Mouse (Mus musculus): ENCODE data around the gene Gm40460. TPM values are rescaled to one million over a fixed set of nuclear protein-coding genes. Genes with fewer than 3 reads are reported as not detected.
"Not testable (repeated sequence)": the region's sequence is repeated elsewhere in the genome, so short reads cannot be mapped to it uniquely, and the experiment has no call there.

Gm40460 gene
- polyA plus RNA-seq, 1 experiment from 2014 or later = not detected

DNA sequence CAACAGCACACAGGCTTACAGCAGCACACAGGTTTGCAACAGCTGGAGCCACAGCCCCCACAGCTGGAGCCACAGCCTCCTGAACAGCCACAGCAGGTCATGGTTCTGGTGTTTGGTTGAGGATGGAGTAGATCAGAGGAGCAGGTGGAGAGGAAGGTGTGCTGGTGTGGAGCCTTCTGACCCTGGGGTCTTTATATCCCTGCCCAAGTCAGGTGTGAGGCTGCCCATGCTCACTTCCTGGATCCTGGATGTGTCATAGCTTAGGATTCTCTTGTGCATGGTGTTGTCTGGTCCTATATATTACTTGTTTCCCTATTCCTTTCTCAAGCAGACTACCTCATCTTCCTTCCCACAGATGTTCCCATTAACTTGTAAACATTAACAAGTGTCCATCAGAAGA lies 33.4 kb upstream of the Gm40460 start, which contains the start of gene Gm4559:
Gm4559 (minus strand) TSS at position 101 of the 400 bp plus-strand sequence.
- H3K4me2 ChIP-seq (replicated peaks; ENCODE audit: low read depth, low read length); H3K9me3 ChIP-seq (ENCODE audit: control insufficient read depth, low read length); H3K27me3 ChIP-seq (ENCODE audit: control insufficient read depth, insufficient read depth, low read length); ATAC-seq (ENCODE audit: low FRiP score, low TSS enrichment); H3K4me3 ChIP-seq (ENCODE audit: low read length); H3K36me3 ChIP-seq (ENCODE audit: control insufficient read depth, insufficient read depth, low read length); H3K27ac ChIP-seq (ENCODE audit: low read depth, low read length); H3K9ac ChIP-seq (ENCODE audit: low read depth, low read length); H3K4me1 ChIP-seq (ENCODE audit: control insufficient read depth, insufficient read depth, low read length): not testable (repeated sequence)

DNA sequence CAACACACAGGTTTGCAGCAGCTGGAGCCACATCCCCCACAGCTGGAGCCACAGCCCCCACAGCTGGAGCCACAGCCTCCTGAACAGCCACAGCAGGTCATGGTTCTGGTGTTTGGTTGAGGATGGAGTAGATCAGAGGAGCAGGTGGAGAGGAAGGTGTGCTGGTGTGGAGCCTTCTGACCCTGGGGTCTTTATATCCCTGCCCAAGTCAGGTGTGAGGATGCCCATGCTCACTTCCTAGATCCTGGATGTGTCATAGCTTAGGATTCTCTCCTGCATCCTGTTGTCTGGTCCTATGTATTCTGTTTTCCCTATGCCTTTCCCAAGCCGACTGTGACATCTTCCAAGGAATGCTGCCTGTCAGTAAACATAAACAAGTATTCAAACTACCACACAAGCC lies 17.4 kb upstream of the Gm40460 start, which contains the start of gene Gm2431:
Gm2431 (minus strand) TSS at position 101 of the 400 bp plus-strand sequence.
- ATAC-seq (ENCODE audit: low FRiP score, low TSS enrichment); H3K27ac ChIP-seq (ENCODE audit: low read depth, low read length); H3K9ac ChIP-seq (ENCODE audit: low read depth, low read length); H3K36me3 ChIP-seq (ENCODE audit: control insufficient read depth, insufficient read depth, low read length); H3K9me3 ChIP-seq (ENCODE audit: control insufficient read depth, low read length); H3K4me1 ChIP-seq (ENCODE audit: control insufficient read depth, insufficient read depth, low read length); H3K4me2 ChIP-seq (replicated peaks; ENCODE audit: low read depth, low read length); H3K4me3 ChIP-seq (ENCODE audit: low read length); H3K27me3 ChIP-seq (ENCODE audit: control insufficient read depth, insufficient read depth, low read length): not testable (repeated sequence)
- 70% methylated on average over 1 of the region's 1 CpGs for WGBS

DNA sequence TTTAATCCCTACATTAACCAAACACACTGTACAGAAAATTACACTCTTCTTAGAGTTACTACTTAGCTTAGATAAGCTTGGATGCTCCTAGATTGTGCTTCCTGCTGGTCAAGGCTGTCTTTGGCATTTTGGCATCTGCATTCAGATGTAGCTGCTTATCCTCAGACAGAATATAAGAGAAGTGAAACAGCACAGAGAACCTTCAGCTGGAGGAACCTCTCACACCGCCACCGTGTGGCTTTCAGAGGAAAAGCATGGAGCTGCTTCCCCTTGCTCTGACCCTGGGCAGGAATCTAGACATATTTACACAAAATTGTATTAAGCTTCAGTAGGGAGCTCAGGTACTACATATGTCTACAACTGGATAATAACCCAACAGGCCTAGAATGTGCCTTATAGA lies 14.6 kb upstream of the Gm40460 start:
- Histone ChIP-seq H3K27me3 (ENCODE audit: control insufficient read depth, insufficient read depth, low read length) (no peaks in the 10 kb centered on the region), H3K4me3 (ENCODE audit: low read length) (no peak overlapping the region), H3K4me1 (ENCODE audit: control insufficient read depth, insufficient read depth, low read length) (no peaks in the 10 kb centered on the region), H3K4me2 (replicated peaks; ENCODE audit: low read depth, low read length) (no peak overlapping the region), H3K27ac (ENCODE audit: low read depth, low read length) (no peak overlapping the region), H3K9ac (ENCODE audit: low read depth, low read length) (no peak overlapping the region), H3K36me3 (ENCODE audit: control insufficient read depth, insufficient read depth, low read length) (no peaks in the 10 kb centered on the region), H3K9me3 (ENCODE audit: control insufficient read depth, low read length) (no peaks in the 10 kb centered on the region)
- ATAC-seq (ENCODE audit: low FRiP score, low TSS enrichment) = no peak
- WGBS = 0% methylated on average over 2 of the region's 2 CpGs

DNA sequence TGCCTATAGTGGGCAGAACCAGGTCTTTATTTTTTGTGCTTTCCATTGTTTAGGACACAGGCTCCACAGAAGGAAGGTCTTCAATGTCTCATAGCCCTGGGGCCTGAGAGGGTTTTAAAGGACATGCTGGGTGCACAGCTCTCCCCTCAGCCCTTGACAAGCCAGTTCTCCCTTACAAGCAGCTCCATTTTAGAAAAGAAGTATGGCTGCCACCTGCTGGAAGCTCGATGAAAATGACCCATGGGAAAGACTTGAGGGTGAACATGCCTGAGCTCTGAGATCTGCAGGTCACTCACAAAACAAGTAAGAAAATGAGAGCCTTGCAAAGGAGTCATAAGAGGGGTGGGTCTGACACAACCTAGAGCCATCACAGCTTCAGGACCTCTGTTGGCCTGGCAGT lies 8.9 kb upstream of the Gm40460 start:
- no peak overlapping the region for H3K27ac ChIP-seq (ENCODE audit: low read depth, low read length)
- WGBS = 0% methylated on average over 1 of the region's 1 CpGs
- ATAC-seq (ENCODE audit: low FRiP score, low TSS enrichment) = no peak

DNA sequence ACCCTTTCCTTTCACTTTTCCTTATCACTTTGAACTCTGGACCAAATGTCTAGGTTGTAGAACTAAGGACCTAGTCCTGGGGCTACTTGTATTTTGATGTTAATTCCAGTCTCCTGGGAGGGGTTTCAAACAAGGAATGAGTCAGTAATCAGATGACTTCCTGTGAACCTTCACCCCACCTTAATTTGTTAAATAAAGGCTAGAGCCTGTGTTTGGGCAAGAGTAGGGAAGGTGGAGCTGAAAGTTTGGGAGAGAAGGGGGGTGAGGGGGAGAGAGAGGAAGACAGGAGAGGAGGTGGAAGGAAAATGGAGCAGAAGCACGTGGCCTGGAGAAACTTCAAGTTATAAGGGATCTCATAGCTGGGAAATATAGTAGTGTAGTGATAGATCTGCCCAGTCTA lies 9.3 kb downstream of the Gm40460 start:
- ATAC-seq (ENCODE audit: low FRiP score, low TSS enrichment) = no peak
- no peaks in the 10 kb centered on the region for H3K27me3 ChIP-seq (ENCODE audit: control insufficient read depth, insufficient read depth, low read length)
- H3K4me1 ChIP-seq (ENCODE audit: control insufficient read depth, insufficient read depth, low read length) = no peaks in the 10 kb centered on the region
- no peak overlapping the region for H3K9ac ChIP-seq (ENCODE audit: low read depth, low read length)
- peaks cover 8% of the 10 kb centered on the region for H3K9me3 ChIP-seq (ENCODE audit: control insufficient read depth, low read length)
- 25% methylated on average over 1 of the region's 1 CpGs for WGBS
- no peak overlapping the region for H3K4me2 ChIP-seq (replicated peaks; ENCODE audit: low read depth, low read length)
- no peak overlapping the region for H3K27ac ChIP-seq (ENCODE audit: low read depth, low read length)
- no peak overlapping the region for H3K4me3 ChIP-seq (ENCODE audit: low read length)
- no peaks in the 10 kb centered on the region for H3K36me3 ChIP-seq (ENCODE audit: control insufficient read depth, insufficient read depth, low read length)

More for the DNA sequence above, 8.9 kb upstream of the Gm40460 start:
- Histone ChIP-seq H3K9ac (ENCODE audit: low read depth, low read length) (no peak overlapping the region), H3K4me2 (replicated peaks; ENCODE audit: low read depth, low read length) (no peak overlapping the region), H3K9me3 (ENCODE audit: control insufficient read depth, low read length) (no peaks in the 10 kb centered on the region), H3K4me1 (ENCODE audit: control insufficient read depth, insufficient read depth, low read length) (no peaks in the 10 kb centered on the region), H3K27me3 (ENCODE audit: control insufficient read depth, insufficient read depth, low read length) (no peaks in the 10 kb centered on the region), H3K36me3 (ENCODE audit: control insufficient read depth, insufficient read depth, low read length) (no peaks in the 10 kb centered on the region), H3K4me3 (ENCODE audit: low read length) (no peak overlapping the region)

DNA sequence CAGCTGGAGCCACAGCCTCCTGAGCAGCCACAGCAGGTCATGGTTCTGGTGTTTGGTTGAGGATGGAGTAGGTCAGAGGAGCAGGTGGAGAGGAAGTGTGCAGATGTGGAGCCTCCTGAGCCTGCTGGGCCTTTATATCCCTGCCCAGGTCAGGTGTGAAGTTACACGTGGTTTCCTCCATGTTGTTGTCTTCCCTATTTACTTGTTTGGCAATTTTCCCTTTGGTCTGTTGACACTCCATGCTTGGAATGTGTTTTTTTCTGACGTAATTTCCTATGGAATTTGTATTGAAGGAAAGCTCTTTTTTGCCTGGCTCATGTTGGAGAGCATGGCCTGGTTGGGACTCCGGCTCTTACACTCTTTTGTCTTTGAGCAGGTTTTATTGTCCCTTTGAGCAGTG lies 11.0 kb downstream of the Gm40460 start, which contains the start of gene Krtap5-5:
Krtap5-5 (minus strand) TSS at position 101 of the 400 bp plus-strand sequence.
- ATAC-seq (ENCODE audit: low FRiP score, low TSS enrichment); H3K4me3 ChIP-seq (ENCODE audit: low read length); H3K9ac ChIP-seq (ENCODE audit: low read depth, low read length); H3K4me2 ChIP-seq (replicated peaks; ENCODE audit: low read depth, low read length); H3K9me3 ChIP-seq (ENCODE audit: control insufficient read depth, low read length); H3K36me3 ChIP-seq (ENCODE audit: control insufficient read depth, insufficient read depth, low read length); H3K27me3 ChIP-seq (ENCODE audit: control insufficient read depth, insufficient read depth, low read length); H3K4me1 ChIP-seq (ENCODE audit: control insufficient read depth, insufficient read depth, low read length): not testable (repeated sequence)
- H3K27ac ChIP-seq (ENCODE audit: low read depth, low read length) = peak within 1 kb of the TSS; percentile 47; the same call in 1 of the 2 replicates
- 37% methylated on average over 3 of the region's 3 CpGs for WGBS

DNA sequence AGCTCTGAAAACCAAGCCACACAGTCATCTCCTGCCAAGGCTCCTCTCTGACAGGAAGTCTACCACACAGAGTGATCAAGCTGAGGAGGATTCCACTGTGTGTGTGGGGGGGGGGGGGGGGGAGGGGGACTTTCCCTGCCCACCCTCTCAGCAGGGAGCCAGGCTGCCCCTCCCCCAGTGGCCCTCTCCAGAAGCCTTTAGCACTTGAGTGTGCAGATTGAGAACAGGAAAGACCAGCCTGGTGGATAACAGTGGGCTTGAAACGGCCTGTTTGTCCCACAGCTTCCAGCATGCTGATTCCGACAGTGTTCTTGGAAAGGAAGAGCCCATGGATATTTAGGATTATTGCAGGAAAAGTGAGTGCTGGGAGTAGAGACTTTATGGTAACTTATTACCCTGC lies 16.4 kb downstream of the Gm40460 start:
- H3K27me3 ChIP-seq (ENCODE audit: control insufficient read depth, insufficient read depth, low read length) = no peaks in the 10 kb centered on the region
- no peak overlapping the region for H3K4me2 ChIP-seq (replicated peaks; ENCODE audit: low read depth, low read length)
- WGBS = 24% methylated on average over 2 of the region's 2 CpGs
- no peaks in the 10 kb centered on the region for H3K36me3 ChIP-seq (ENCODE audit: control insufficient read depth, insufficient read depth, low read length)
- no peak overlapping the region for H3K4me3 ChIP-seq (ENCODE audit: low read length)
- ATAC-seq (ENCODE audit: low FRiP score, low TSS enrichment) = no peak
- no peak overlapping the region for H3K9ac ChIP-seq (ENCODE audit: low read depth, low read length)
- no peaks in the 10 kb centered on the region for H3K9me3 ChIP-seq (ENCODE audit: control insufficient read depth, low read length)
- no peaks in the 10 kb centered on the region for H3K4me1 ChIP-seq (ENCODE audit: control insufficient read depth, insufficient read depth, low read length)
- H3K27ac ChIP-seq (ENCODE audit: low read depth, low read length) = no peak overlapping the region

DNA sequence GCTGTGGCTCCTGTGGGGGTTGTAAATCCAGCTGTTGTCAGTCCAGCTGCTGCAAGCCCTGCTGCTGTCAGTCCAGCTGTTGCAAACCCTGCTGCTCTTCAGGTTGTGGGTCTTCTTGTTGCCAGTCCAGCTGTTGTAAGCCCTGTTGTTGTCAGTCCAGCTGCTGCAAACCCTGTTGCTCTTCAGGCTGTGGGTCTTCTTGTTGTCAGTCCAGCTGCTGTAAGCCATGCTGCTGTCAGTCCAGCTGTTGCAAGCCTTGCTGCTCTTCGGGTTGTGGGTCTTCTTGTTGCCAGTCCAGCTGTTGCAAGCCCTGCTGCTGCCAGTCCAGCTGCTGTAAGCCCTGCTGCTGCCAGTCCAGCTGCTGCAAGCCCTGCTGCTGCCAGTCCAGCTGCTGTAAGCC lies 28.7 kb downstream of the Gm40460 start:
- H3K27me3 ChIP-seq (ENCODE audit: control insufficient read depth, insufficient read depth, low read length); H3K4me2 ChIP-seq (replicated peaks; ENCODE audit: low read depth, low read length); H3K4me3 ChIP-seq (ENCODE audit: low read length); H3K9me3 ChIP-seq (ENCODE audit: control insufficient read depth, low read length); H3K36me3 ChIP-seq (ENCODE audit: control insufficient read depth, insufficient read depth, low read length); H3K9ac ChIP-seq (ENCODE audit: low read depth, low read length); ATAC-seq (ENCODE audit: low FRiP score, low TSS enrichment); H3K4me1 ChIP-seq (ENCODE audit: control insufficient read depth, insufficient read depth, low read length); H3K27ac ChIP-seq (ENCODE audit: low read depth, low read length): not testable (repeated sequence)
- 76% methylated on average over 1 of the region's 1 CpGs for WGBS

DNA sequence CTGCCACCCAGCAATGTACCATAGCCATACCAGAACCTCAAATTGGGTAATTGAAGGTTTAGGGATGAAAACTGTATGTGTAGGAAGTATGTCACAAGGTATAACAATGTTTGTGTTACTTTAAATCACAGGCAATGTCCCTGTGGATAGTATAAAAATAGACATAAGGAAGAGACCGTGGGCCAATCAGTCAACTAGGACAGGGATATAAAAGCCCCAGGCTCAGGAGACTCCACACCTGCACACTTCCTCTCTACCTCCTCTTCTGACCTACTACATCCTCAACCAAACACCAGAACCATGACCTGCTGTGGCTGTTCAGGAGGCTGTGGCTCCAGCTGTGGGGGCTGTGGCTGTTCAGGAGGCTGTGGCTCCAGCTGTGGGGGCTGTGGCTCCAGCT lies 29.3 kb downstream of the Gm40460 start, which contains the start of gene Gm7579:
Gm7579 (plus strand) TSS at position 301 of the 400 bp plus-strand sequence.
- H3K36me3 ChIP-seq (ENCODE audit: control insufficient read depth, insufficient read depth, low read length) = no peaks in the 10 kb centered on the region
- ATAC-seq (ENCODE audit: low FRiP score, low TSS enrichment) = no peak
- no peak within 1 kb of the TSS for H3K27ac ChIP-seq (ENCODE audit: low read depth, low read length)
- no peaks in the 10 kb centered on the region for H3K27me3 ChIP-seq (ENCODE audit: control insufficient read depth, insufficient read depth, low read length)
- no peaks in the 10 kb centered on the region for H3K9me3 ChIP-seq (ENCODE audit: control insufficient read depth, low read length)
- 50% methylated on average over 1 of the region's 1 CpGs for WGBS
- H3K4me2 ChIP-seq (replicated peaks; ENCODE audit: low read depth, low read length) = no peak within 1 kb of the TSS
- no peaks in the 10 kb centered on the region for H3K4me1 ChIP-seq (ENCODE audit: control insufficient read depth, insufficient read depth, low read length)
- H3K4me3 ChIP-seq (ENCODE audit: low read length) = no peak within 1 kb of the TSS
- no peak within 1 kb of the TSS for H3K9ac ChIP-seq (ENCODE audit: low read depth, low read length)

Data from kidney, embryonic 14.5 days (tissue).